Mouse (Mus musculus): ENCODE results near the gene Cd79a.

The Cd79a gene

GRCm38 (mm10) chr7:24918763-24919323 is 21.7 kb downstream of the Cd79a start:
- DNase-seq (ENCODE audit: low read depth, low spot score) = no peak

- no peak for DNase-seq (ENCODE audit: low read depth, low spot score)
Measured at GRCm38 (mm10) chr7:24919728-24920127, 22.5 kb downstream of the Cd79a start.

GRCm38 (mm10) chr7:24930475-24930874 is 33.3 kb downstream of the Cd79a start:
- DNase-seq (ENCODE audit: low read depth, low spot score) = no peak

- no peak for DNase-seq (ENCODE audit: low read depth, low spot score)
Measured at GRCm38 (mm10) chr7:24931651-24932050, 34.5 kb downstream of the Cd79a start.

GRCm38 (mm10) chr7:24943641-24944040 is 46.5 kb downstream of the Cd79a start:
- no peak for DNase-seq (ENCODE audit: low read depth, low spot score)

GRCm38 (mm10) chr7:24944257-24944950 is 47.2 kb downstream of the Cd79a start, which contains the start of gene Gm4881:
Gm4881 (minus strand) TSS chr7:24944494.
- DNase-seq (ENCODE audit: low read depth, low spot score) = no peak

- no peak for DNase-seq (ENCODE audit: low read depth, low spot score)
Measured at GRCm38 (mm10) chr7:24947316-24948048, 50.3 kb downstream of the Cd79a start.

- no peak for DNase-seq (ENCODE audit: low read depth, low spot score)
Measured at GRCm38 (mm10) chr7:24948774-24949173, 51.6 kb downstream of the Cd79a start.

- no peak for DNase-seq (ENCODE audit: low read depth, low spot score)
Measured at GRCm38 (mm10) chr7:24949958-24950623, 52.9 kb downstream of the Cd79a start.
